Mouse (Mus musculus): ENCODE measurements around the gene Gabrg3. TPM values are rescaled to one million over a fixed set of nuclear protein-coding genes. Genes with fewer than 3 reads are reported as not detected.
"Not testable (repeated sequence)": the region's sequence is repeated elsewhere in the genome, so short reads cannot be mapped to it uniquely, and the experiment has no call there.

Gabrg3 gene
- total RNA-seq, 2 experiments from 2014 or later = 1.5 to 2.0 TPM

- DNase-seq = no peak
Measured at GRCm38 (mm10) chr7:57312018-57312417, 75.0 kb downstream of the Gabrg3 start.

- no peak for DNase-seq
Measured at GRCm38 (mm10) chr7:57307337-57307736, 79.7 kb downstream of the Gabrg3 start.

GRCm38 (mm10) chr7:57296639-57297038 is 90.3 kb downstream of the Gabrg3 start:
- no peak for DNase-seq

GRCm38 (mm10) chr7:57294127-57294526 is 92.9 kb downstream of the Gabrg3 start:
- no peak for DNase-seq

- DNase-seq = no peak
Measured at GRCm38 (mm10) chr7:57293564-57293963, 93.4 kb downstream of the Gabrg3 start.

- no peak for DNase-seq
Measured at GRCm38 (mm10) chr7:57283186-57283585, 103.8 kb downstream of the Gabrg3 start.

GRCm38 (mm10) chr7:57278841-57279240 is 108.1 kb downstream of the Gabrg3 start:
- DNase-seq = no peak

- no peak for DNase-seq
Measured at GRCm38 (mm10) chr7:57260201-57260600, 126.8 kb downstream of the Gabrg3 start.

GRCm38 (mm10) chr7:57258893-57259574 is 128.0 kb downstream of the Gabrg3 start:
- DNase-seq = no peak

- DNase-seq = no peak
Measured at GRCm38 (mm10) chr7:57243981-57244380, 143.0 kb downstream of the Gabrg3 start.

- DNase-seq = no peak
Measured at GRCm38 (mm10) chr7:57214119-57214518, 172.9 kb downstream of the Gabrg3 start.

GRCm38 (mm10) chr7:57186015-57186414 is 201.0 kb downstream of the Gabrg3 start:
- DNase-seq = no peak

- DNase-seq = not testable (repeated sequence)
Measured at GRCm38 (mm10) chr7:57175891-57176545, 211.0 kb downstream of the Gabrg3 start.

GRCm38 (mm10) chr7:57166931-57167330 is 220.1 kb downstream of the Gabrg3 start:
- peak; percentile 50 for DNase-seq

- DNase-seq = peak; percentile 79
Measured at GRCm38 (mm10) chr7:57158211-57158610, 228.8 kb downstream of the Gabrg3 start.

GRCm38 (mm10) chr7:57153743-57154142 is 233.2 kb downstream of the Gabrg3 start:
- DNase-seq = no peak

GRCm38 (mm10) chr7:57150768-57151167 is 236.2 kb downstream of the Gabrg3 start:
- no peak for DNase-seq

- DNase-seq = no peak
Measured at GRCm38 (mm10) chr7:57138072-57138704, 248.8 kb downstream of the Gabrg3 start.

GRCm38 (mm10) chr7:57133009-57133408 is 254.0 kb downstream of the Gabrg3 start:
- no peak for DNase-seq

- DNase-seq = peak; percentile 18
Measured at GRCm38 (mm10) chr7:57132471-57132870, 254.5 kb downstream of the Gabrg3 start.

- DNase-seq = no peak
Measured at GRCm38 (mm10) chr7:57100065-57100464, 286.9 kb downstream of the Gabrg3 start.

GRCm38 (mm10) chr7:57082071-57082470 is 304.9 kb downstream of the Gabrg3 start:
- no peak for DNase-seq

- no peak for DNase-seq
Measured at GRCm38 (mm10) chr7:57071435-57072160, 315.4 kb downstream of the Gabrg3 start.

Measured in adrenal gland, postnatal 10 days (tissue).